Mouse (Mus musculus) ES-CJ7 (cell line): ENCODE measurements around the gene Spink2.
"Not testable (repeated sequence)": the region's sequence is repeated elsewhere in the genome, so short reads cannot be mapped to it uniquely, and the experiment has no call there.

Source experiments
- DNase-seq: peaks from one replicate; pipeline ENCODE4 v3.0.0; 2011; ENCODE audit warnings: low read depth, low spot score

The Spink2 gene

DNA sequence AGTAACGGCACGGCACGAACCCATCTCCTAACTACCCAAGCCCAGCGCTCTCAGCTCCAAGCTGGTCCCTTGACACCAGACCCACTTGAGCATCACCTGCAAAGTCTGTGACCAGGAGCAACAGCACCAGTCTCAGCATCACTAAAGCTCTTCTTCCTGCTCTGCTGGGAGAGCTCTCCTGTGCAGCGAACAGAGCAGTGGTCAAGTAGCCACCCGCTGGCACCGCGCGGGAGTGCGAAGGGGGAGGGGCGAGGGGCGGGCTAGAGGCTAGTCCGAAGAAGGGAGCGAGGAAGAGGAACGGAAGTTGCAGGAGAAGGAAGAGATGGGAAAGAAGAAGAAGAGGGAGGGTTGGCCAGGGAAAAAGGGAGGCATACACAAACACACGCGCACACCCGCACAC lies at the start of gene Spink2:
Spink2 (minus strand) TSS at position 236 of the 400 bp plus-strand sequence.
- DNase-seq: peak; percentile 66

DNA sequence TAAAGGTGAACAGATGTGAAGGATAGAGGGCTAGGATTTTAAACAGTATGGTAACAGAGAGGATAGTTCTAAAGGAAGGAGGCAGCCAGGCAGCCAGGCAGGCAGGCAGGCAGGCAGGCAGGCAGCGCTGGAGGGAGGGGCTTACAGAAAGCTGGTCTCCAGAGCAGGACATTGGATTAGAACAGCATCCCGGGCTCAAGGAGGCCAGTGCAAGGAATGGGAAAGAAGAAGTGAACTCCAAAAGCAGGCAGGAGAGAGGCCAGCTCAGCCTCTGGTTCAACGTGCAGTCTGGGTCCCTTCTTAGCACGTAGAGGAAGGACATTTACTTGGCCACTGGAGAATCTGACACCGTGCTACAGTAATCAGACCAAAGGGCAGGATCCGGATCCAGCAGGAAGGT lies 48.9 kb upstream of the Spink2 start:
- peak; percentile 60 for DNase-seq

- DNase-seq: no peak
Measured at GRCm38 (mm10) chr5:77259315-77259714, 48.0 kb upstream of the Spink2 start.

DNA sequence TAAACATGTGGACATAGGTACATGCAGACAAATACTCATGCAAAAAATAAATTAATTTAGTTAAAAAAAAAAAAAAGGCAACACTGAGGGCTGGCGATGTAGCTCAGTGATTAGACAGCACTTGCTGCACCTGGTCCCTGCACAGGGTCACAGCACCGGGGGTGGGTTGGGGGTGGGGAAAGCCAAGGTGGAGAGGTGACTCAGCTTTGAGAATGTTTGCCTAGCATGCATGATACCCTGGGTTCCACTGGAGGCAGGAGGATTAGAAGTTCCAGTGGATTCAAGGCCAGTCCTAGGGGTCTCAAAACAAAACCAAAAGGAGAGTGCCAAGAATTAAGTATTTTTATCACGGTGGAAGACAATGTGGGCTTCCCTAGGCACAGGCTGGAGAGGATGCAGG lies 46.3 kb upstream of the Spink2 start:
- peak; percentile 58 for DNase-seq

DNA sequence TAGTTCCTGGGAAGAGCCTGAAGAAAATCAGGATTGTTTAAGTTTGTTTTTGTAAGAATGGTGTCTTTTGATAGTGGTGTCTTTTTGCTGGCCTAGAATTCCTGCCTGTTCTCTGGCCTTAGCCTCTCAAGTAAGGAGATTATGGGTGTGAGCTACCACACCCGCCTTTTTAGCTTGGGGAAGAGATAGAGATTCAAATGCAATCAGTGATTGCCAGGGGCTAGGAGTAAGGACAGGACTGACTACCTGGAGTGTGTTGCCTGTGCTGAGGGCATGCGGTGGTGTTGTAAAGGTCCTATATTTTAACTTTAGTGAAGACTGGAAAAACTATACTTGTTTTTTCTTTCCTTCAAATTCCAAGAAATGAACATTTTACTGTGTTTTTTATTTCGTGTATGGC lies 43.1 kb upstream of the Spink2 start:
- DNase-seq: peak; percentile 65

GRCm38 (mm10) chr5:77253154-77253553 lies 41.9 kb upstream of the Spink2 start:
- DNase-seq: no peak

DNA sequence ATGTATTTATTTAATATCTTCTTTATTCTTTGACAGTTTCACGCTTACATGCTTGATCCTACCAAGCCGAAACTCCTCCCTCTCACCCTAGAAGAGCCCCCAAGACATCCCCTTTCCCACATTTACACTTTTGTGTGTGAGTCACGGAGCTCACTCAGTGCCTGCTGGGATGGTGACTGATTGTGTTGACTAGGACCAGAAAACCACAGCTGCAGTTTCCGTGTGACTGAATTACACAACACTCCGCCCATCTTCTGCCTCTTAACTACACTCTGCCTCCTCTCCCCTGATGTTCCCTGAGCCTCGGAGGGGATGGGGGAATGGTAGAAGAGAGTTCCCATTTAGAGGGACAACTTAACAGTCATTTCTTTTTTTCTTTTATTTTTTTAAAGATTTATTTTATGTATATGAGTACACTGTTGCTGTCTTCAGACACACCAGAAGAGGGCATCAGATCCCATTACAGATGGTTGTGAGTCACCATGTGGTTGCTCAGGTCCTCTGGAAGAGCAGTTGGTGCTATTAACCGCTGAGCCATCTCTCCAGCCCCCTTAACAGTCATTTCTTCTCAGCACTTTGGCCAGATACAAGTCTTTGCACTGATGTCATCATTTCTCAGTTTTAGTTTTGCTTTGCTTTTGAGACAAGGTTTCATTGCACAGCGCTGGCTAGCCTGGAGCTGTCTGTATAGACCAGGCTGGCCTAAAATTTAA lies 41.0 kb upstream of the Spink2 start:
- DNase-seq: no peak

DNA sequence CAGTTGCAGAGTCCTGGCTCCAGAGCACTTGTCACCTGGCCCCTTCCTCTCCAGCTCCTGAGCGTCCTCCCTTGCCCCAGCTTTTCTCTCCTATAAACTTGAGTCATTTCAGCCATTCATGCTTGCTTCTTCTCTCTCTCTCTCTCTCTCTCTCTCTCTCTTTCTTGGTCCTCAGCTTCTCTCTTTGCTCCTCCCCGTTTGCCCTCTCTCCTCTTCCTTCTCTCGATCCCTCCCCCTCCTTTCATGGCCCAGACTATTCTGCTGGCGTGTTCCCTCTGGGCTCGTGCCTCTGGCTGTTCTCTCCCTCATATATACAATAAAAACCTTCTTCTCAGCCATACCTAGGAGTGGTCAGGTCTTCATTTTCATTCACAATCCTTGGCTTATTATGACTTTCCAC lies 40.4 kb upstream of the Spink2 start:
- DNase-seq: no peak

DNA sequence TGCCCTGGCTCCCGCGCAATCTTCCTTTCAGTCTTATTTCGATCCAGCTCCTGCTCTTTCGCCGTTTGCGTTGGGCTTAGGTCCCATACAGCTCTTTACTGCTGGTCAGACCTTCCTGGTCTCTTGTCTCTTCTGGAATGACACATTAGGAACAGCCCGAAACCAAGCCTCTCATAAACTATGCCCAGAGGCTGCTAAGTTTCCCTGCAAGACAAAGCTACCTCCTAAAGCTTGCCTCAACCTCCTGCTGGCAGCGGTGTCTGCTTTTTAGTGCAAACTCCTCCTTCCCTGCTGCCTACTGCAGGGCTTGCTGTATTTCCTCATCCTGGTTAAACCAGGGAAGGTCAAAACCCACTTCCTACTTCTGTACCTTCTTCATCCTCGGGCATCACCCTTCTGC lies 38.8 kb upstream of the Spink2 start:
- DNase-seq: no peak

DNA sequence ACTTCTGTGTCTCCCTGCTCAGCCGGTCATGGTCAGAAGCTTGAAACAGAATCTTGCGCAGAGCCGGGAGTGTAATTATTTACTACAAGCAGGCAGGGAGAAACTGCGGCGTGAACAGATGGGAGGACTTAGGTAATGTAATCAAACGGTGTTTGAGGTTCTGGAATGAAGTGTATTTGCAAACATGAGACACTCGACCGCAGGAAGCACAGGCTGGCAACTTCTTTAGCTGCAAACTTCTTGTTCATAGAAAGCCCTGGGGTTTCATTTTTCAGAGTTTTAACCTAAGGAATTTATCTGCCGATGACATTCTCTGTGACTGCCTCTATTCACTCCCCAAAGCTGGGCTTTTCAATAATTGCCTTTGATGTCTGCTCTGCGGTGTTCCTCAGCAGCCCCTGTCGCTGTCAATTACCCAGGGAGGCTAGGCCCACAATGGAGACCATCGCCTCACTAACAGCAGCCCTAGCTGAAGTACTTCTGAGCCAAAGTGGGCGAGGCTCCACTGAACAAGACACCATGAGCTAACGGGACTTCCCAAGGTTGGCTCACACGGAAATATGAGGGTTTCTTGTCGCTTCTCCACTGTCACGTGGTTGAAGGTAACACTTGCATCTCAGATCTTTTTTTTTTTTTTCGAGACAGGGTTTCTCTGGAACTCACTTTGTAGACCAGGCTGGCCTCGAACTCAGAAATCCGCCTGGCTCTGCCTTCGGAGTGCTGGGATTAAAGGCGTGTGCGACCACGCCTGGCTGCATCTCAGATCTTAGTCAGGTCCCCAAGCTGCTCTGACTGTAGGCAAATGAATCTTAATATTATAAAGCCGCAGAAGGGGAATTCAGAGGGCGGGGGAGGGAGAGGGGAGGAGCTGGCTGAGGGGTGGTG lies 34.8 kb upstream of the Spink2 start:
- DNase-seq: peak; percentile 61

GRCm38 (mm10) chr5:77245463-77245786 lies 34.2 kb upstream of the Spink2 start:
- DNase-seq: no peak

GRCm38 (mm10) chr5:77244331-77244987 lies 33.2 kb upstream of the Spink2 start:
- no peak for DNase-seq

- no peak for DNase-seq
Measured at GRCm38 (mm10) chr5:77237104-77237503, 25.8 kb upstream of the Spink2 start.

DNA sequence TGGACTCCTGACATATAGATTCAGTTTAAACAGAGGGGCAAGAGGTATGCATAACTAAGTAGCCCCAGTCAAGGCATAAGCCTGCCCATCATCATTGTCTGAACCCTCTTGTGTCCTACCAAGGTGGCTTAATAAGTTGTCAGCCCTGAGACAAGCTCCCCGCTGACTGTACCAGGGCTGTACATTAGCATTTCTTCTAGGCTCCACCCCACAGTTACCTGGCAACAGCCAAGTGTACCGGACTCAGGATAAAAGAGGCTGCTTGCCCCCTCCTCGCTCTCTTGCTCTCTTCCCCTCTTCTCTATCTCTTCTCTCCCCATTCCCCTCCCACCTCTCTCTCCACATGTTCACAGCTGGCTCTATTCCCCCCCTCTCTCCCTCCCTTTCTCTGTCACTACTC lies 23.6 kb upstream of the Spink2 start:
- peak; percentile 71 for DNase-seq

DNA sequence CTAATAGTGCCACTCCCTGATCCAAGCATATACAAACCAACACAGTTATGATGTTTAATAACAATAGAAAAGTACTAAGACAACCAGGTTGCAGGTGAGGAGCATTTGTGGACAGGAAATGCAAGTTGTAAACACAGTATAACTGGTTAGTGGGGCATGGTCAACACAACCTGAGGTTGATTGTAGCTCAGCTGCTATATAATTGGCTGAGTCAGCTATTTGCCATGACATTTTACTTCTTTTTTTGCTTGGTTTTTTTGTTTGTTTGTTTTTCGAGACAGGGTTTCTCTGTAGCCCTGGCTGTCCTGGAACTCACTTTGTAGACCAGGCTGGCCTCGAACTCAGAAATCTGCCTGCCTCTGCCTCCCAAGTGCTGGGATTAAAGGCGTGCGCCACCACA lies 20.6 kb upstream of the Spink2 start:
- DNase-seq: not testable (repeated sequence)

GRCm38 (mm10) chr5:77228986-77229385 lies 17.7 kb upstream of the Spink2 start:
- peak; percentile 62 for DNase-seq

DNA sequence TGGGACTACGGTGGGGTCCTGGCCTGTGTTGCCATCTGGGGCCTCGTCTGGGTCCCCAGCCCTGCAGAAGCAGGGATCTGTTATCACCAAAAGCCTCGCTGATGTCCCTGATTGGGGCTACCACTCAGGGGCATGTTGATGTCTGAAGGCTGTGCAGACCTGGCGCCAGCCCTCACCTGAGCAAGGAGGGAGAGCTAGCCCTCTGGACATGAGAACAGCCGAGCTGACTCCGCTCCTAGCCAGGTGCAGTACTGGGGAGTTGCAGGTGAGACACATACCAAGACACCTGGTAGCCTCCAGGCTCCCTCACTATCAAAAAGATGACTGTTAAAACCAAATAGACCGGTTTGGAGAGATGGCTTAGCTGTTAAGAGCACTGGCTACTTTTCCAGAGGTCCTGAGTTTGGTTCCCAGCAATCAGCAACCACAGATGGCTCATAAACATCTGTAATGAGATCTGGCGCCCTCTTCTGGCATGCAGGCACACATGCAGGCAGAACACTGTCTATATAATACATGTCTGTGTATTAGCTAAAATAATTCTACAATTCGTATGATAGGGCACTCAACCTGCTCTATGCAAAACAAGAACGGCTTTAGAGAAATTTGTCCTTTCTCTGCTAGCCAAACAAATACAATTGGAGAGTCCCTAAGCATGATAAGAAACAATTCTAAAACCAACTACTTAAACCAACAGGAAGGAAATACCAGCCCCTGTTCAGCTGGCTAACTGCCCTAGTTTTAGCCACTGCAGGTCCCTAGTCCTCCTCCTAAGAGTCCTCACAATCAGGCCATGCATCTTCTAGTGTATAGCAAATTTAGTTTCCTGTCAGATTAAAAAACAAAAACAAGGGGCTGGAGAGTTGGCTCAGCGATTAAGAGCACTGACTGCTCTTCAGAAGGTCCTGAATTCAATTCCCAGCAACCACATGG lies 12.0 kb upstream of the Spink2 start:
- peak; percentile 71 for DNase-seq

DNA sequence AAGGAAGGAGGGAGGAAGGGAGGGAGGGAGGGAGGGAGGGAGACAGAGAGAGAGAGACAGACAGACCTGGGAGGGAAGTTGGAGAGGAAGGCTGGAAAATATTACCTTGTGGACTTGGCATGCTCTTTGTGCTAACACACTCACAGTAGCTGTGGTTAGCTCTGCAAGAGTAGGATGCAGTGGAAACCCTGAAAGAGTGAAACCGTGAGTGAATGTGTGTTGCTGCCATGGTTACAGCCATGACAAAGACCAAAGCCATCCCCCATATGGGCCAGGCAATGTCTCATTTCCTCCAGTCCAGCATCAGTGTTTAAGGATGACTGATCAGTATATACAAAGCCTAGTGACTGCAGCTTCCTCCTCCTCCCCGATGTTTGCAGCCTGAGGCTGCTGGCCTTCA lies 6.5 kb upstream of the Spink2 start:
- DNase-seq: no peak

DNA sequence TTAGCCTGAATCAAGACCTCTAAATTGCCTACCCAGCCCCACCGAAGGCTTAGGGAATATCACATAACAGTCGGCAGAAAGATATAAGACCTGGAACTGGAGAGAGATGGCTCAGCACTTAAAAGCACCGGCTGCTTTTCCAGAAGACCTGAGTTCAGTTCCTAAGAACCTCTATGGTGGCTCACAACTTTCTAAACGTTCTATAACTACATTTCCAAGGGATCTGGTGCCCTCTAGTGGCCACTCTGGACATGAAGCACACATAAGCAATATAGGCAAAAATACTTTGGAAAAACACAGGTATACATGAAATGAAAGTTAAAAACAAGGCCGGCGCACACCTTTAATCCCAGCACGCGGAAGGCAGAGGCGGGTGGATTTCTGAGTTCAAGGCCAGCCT lies 5.9 kb upstream of the Spink2 start:
- DNase-seq: peak; percentile 84

DNA sequence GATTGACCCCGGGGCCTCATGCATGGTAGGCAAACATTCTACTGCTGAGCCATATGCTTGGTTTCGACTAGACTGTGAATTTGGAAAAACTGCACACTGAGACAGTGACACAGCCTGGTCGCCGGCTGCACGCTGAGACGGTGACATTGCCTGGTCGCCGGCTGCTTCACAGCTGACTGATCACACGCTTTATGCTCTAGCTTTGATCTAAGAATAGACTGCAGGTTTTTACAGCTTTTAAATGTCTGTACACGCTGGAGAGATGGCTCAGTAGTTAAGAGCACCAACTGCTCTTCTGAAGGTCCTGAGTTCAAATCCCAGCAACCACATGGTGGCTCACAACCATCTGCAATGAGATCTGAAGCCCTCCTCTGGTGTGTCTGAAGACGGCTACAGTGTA lies 5.1 kb downstream of the Spink2 start:
- no peak for DNase-seq

DNA sequence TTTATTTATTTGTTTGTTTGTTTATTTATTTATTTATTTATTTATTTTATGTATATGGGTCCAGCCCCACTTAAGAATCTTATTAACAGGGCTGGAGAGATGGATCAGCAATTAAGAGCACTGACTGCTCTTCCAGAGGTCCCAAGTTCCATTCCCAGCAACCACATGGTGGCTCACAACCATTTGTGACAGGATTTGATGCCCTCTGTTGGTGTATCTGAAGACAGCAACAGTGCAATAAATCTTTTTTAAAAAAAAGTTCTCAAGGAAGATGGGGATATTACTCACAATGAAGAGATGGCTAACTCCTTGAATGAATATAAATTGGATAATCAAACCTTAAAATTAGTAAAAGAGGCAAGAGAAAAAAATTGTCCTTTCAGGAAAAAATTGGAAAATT lies 9.0 kb downstream of the Spink2 start:
- no peak for DNase-seq

DNA sequence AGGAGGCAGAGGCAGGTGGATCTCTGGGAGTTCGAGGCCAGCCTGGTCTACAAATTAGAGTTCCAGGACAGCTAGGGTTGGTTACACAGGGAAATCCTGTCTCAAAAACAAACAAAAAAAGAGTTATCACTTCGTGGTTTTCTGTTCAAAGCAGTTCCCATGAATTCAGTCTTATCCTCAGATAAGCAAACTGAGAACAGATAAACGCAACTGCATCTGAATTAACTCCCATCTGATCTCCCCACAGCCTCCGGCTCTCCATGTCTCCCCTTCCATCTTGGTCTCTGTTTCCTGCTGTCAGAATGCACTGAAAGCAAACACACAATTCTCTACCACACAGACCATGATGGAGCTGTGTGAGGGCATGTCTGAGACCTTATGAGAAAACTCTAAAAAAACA lies 10.6 kb downstream of the Spink2 start:
- no peak for DNase-seq
